Mouse (Mus musculus): ENCODE measurements at regions not wholly inside any gene's neighbourhood (a gene's known extent, or its start where the extent isn't known, plus 50 kb on each side); places are given as distances from the start of the nearest gene placed in this dataset.

- DNase-seq = no peak
These were observed 97.9 kb upstream of the Pter start for GRCm38 (mm10) chr2:12825902-12826301.

- DNase-seq = no peak
These were observed 90.3 kb upstream of the Pter start for GRCm38 (mm10) chr2:12833579-12833978.

GRCm38 (mm10) chr2:12866543-12866942 is 57.3 kb upstream of the Pter start:
- DNase-seq = peak; percentile 82

- DNase-seq = no peak
These were observed 55.1 kb upstream of the Pter start for GRCm38 (mm10) chr2:12868772-12869171.
